Mouse (Mus musculus): ENCODE measurements at regions not wholly inside any gene's neighbourhood (a gene's known extent, or its start where the extent isn't known, plus 50 kb on each side); places are given as distances from the start of the nearest gene placed in this dataset.
"Not testable (repeated sequence)": the region's sequence is repeated elsewhere in the genome, so short reads cannot be mapped to it uniquely, and the experiment has no call there.

GRCm38 (mm10) chr14:53614341-53614740 is 639.6 kb downstream of the Dad1 start:
- Histone ChIP-seq H3K9me3 (ENCODE audit: control insufficient read depth, insufficient read depth, low read depth, low read length) (no peaks in the 10 kb centered on the region), H3K4me1 (ENCODE audit: control insufficient read depth in 2 of 2, insufficient read depth in 2 of 2, low read length in 2 of 2, poor library complexity in 1 of 2) (no peaks in the 10 kb centered on the region), H3K27ac (ENCODE audit: insufficient read depth, low read depth, low read length, poor library complexity, severe bottlenecking) (no peak overlapping the region), H3K9ac (ENCODE audit: insufficient read depth, low read depth, low read length, poor library complexity, severe bottlenecking) (no peak overlapping the region), H3K36me3 (ENCODE audit: control insufficient read depth, insufficient read depth, low read length, poor library complexity, severe bottlenecking) (no peaks in the 10 kb centered on the region), H3K4me3 (ENCODE audit: insufficient read depth in 1 of 2, low read depth in 1 of 2, low read length in 2 of 2, poor library complexity in 1 of 2, severe bottlenecking in 1 of 2) (no peak overlapping the region)
- no peak for TF ChIP-seq MAFK (IDR thresholded peaks at IDR 0.05; ENCODE audit: insufficient read depth, low read depth, low read length)
- TF ChIP-seq ZC3H11A (IDR thresholded peaks at IDR 0.05; ENCODE audit: borderline replicate concordance, low read depth, low read length): no peak
- TF ChIP-seq CHD2 (IDR thresholded peaks at IDR 0.05; ENCODE audit: low read depth, low read length): no peak
- TF ChIP-seq HCFC1 (IDR thresholded peaks at IDR 0.05; ENCODE audit: borderline replicate concordance, insufficient read depth, low read length): no peak
- no peak for TF ChIP-seq ZNF384 (IDR thresholded peaks at IDR 0.05; ENCODE audit: low read depth, low read length)
- DNase-seq (ENCODE audit: low read depth, low spot score): peak; percentile 60
- in situ Hi-C loops (cut with MboI; ENCODE audit: low sequenced_read_pairs in 2 of 2, unreplicated experiment in 2 of 2): no loop called here

GRCm38 (mm10) chr14:53599299-53599698 is 654.6 kb downstream of the Dad1 start:
- H3K9ac ChIP-seq (ENCODE audit: insufficient read depth, low read depth, low read length, poor library complexity, severe bottlenecking); H3K9me3 ChIP-seq (ENCODE audit: control insufficient read depth, insufficient read depth, low read depth, low read length); H3K36me3 ChIP-seq (ENCODE audit: control insufficient read depth, insufficient read depth, low read length, poor library complexity, severe bottlenecking); H3K27ac ChIP-seq (ENCODE audit: insufficient read depth, low read depth, low read length, poor library complexity, severe bottlenecking); in situ Hi-C loops (cut with MboI; ENCODE audit: low sequenced_read_pairs in 2 of 2, unreplicated experiment in 2 of 2); H3K4me1 ChIP-seq (ENCODE audit: control insufficient read depth in 2 of 2, insufficient read depth in 2 of 2, low read length in 2 of 2, poor library complexity in 1 of 2); DNase-seq (ENCODE audit: low read depth, low spot score): not testable (repeated sequence)
- peak overlapping the region in 1 of 2 experiments; percentile 44; a peak in 1 of 4 replicates for H3K4me3 ChIP-seq (ENCODE audit: insufficient read depth in 1 of 2, low read depth in 1 of 2, low read length in 2 of 2, poor library complexity in 1 of 2, severe bottlenecking in 1 of 2)

GRCm38 (mm10) chr14:53597287-53597686 is 656.6 kb downstream of the Dad1 start:
- H3K4me1 ChIP-seq (ENCODE audit: control insufficient read depth in 2 of 2, insufficient read depth in 2 of 2, low read length in 2 of 2, poor library complexity in 1 of 2); H3K4me3 ChIP-seq (ENCODE audit: insufficient read depth in 1 of 2, low read depth in 1 of 2, low read length in 2 of 2, poor library complexity in 1 of 2, severe bottlenecking in 1 of 2); H3K36me3 ChIP-seq (ENCODE audit: control insufficient read depth, insufficient read depth, low read length, poor library complexity, severe bottlenecking); in situ Hi-C loops (cut with MboI; ENCODE audit: low sequenced_read_pairs in 2 of 2, unreplicated experiment in 2 of 2); H3K27ac ChIP-seq (ENCODE audit: insufficient read depth, low read depth, low read length, poor library complexity, severe bottlenecking); H3K9ac ChIP-seq (ENCODE audit: insufficient read depth, low read depth, low read length, poor library complexity, severe bottlenecking); DNase-seq (ENCODE audit: low read depth, low spot score); H3K9me3 ChIP-seq (ENCODE audit: control insufficient read depth, insufficient read depth, low read depth, low read length): not testable (repeated sequence)

GRCm38 (mm10) chr14:53590601-53591000 is 663.3 kb downstream of the Dad1 start:
- in situ Hi-C loops (cut with MboI; ENCODE audit: low sequenced_read_pairs in 2 of 2, unreplicated experiment in 2 of 2); H3K27ac ChIP-seq (ENCODE audit: insufficient read depth, low read depth, low read length, poor library complexity, severe bottlenecking); DNase-seq (ENCODE audit: low read depth, low spot score); H3K4me1 ChIP-seq (ENCODE audit: control insufficient read depth in 2 of 2, insufficient read depth in 2 of 2, low read length in 2 of 2, poor library complexity in 1 of 2); H3K36me3 ChIP-seq (ENCODE audit: control insufficient read depth, insufficient read depth, low read length, poor library complexity, severe bottlenecking); H3K9me3 ChIP-seq (ENCODE audit: control insufficient read depth, insufficient read depth, low read depth, low read length); H3K4me3 ChIP-seq (ENCODE audit: insufficient read depth in 1 of 2, low read depth in 1 of 2, low read length in 2 of 2, poor library complexity in 1 of 2, severe bottlenecking in 1 of 2); H3K9ac ChIP-seq (ENCODE audit: insufficient read depth, low read depth, low read length, poor library complexity, severe bottlenecking): not testable (repeated sequence)

GRCm38 (mm10) chr14:53582528-53582927 is 671.4 kb downstream of the Dad1 start:
- H3K36me3 ChIP-seq (ENCODE audit: control insufficient read depth, insufficient read depth, low read length, poor library complexity, severe bottlenecking); H3K27ac ChIP-seq (ENCODE audit: insufficient read depth, low read depth, low read length, poor library complexity, severe bottlenecking): not testable (repeated sequence)

GRCm38 (mm10) chr14:53581734-53582133 is 672.2 kb downstream of the Dad1 start:
- H3K4me1 ChIP-seq (ENCODE audit: control insufficient read depth in 2 of 2, insufficient read depth in 2 of 2, low read length in 2 of 2, poor library complexity in 1 of 2): peaks cover 3 to 10% of the 10 kb centered on the region in 2 experiments
- H3K9me3 ChIP-seq (ENCODE audit: control insufficient read depth, insufficient read depth, low read depth, low read length); H3K4me3 ChIP-seq (ENCODE audit: insufficient read depth in 1 of 2, low read depth in 1 of 2, low read length in 2 of 2, poor library complexity in 1 of 2, severe bottlenecking in 1 of 2); in situ Hi-C loops (cut with MboI; ENCODE audit: low sequenced_read_pairs in 2 of 2, unreplicated experiment in 2 of 2); H3K27ac ChIP-seq (ENCODE audit: insufficient read depth, low read depth, low read length, poor library complexity, severe bottlenecking); H3K36me3 ChIP-seq (ENCODE audit: control insufficient read depth, insufficient read depth, low read length, poor library complexity, severe bottlenecking); DNase-seq (ENCODE audit: low read depth, low spot score); H3K9ac ChIP-seq (ENCODE audit: insufficient read depth, low read depth, low read length, poor library complexity, severe bottlenecking): not testable (repeated sequence)

More at GRCm38 (mm10) chr14:53582528-53582927, 671.4 kb downstream of the Dad1 start:
- H3K4me1 ChIP-seq (ENCODE audit: control insufficient read depth in 2 of 2, insufficient read depth in 2 of 2, low read length in 2 of 2, poor library complexity in 1 of 2); H3K9ac ChIP-seq (ENCODE audit: insufficient read depth, low read depth, low read length, poor library complexity, severe bottlenecking); DNase-seq (ENCODE audit: low read depth, low spot score); in situ Hi-C loops (cut with MboI; ENCODE audit: low sequenced_read_pairs in 2 of 2, unreplicated experiment in 2 of 2); H3K4me3 ChIP-seq (ENCODE audit: insufficient read depth in 1 of 2, low read depth in 1 of 2, low read length in 2 of 2, poor library complexity in 1 of 2, severe bottlenecking in 1 of 2); H3K9me3 ChIP-seq (ENCODE audit: control insufficient read depth, insufficient read depth, low read depth, low read length): not testable (repeated sequence)

Measured in ES-E14 (cell line).